Mouse (Mus musculus) megakaryocyte, embryonic 14.5 days (primary cell): ENCODE results near the gene Sh2d5.

Experiments used
- FLI1 ChIP-seq: IDR thresholded peaks from 2 replicates; pipeline ENCODE4 v1.6.1; 2012; ENCODE audit warnings: low read length, inconsistent platforms, mixed read lengths
- GATA1 ChIP-seq: IDR thresholded peaks from 3 replicates; pipeline ENCODE4 v1.6.1; 2012; ENCODE audit warnings: mixed read lengths, low read length, inconsistent platforms, borderline replicate concordance

DNA sequence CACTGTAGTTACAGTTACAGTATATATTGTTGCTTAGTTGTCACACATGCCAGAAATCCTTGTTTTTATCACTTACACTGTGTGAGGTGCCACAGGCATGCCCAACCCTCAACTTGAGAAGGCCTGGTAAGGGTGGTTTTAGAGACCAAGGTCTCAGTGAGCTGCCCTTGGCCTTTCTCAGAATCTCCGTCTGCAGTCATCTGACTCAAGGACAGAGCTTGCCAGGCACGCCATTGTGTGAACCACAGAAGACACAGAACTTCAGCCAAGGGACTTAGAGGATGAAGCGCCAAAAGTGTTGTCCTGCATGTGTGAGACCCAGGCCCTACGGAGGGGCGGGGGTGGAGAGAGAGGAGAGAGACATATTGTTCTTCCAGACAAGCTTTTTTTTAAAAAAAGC lies 40.1 kb upstream of the Sh2d5 start:
- TF ChIP-seq FLI1 (no peak), GATA1 (no peak)
